Mouse (Mus musculus) induced T-regulatory cell, adult 2 months (primary cell): ENCODE measurements around the gene Dguok.

ENCODE experiments used
- DNase-seq: peaks from one replicate; pipeline ENCODE4 v3.0.0-alpha.2; 2012; ENCODE audit warnings: low read depth

Gene Dguok

DNA sequence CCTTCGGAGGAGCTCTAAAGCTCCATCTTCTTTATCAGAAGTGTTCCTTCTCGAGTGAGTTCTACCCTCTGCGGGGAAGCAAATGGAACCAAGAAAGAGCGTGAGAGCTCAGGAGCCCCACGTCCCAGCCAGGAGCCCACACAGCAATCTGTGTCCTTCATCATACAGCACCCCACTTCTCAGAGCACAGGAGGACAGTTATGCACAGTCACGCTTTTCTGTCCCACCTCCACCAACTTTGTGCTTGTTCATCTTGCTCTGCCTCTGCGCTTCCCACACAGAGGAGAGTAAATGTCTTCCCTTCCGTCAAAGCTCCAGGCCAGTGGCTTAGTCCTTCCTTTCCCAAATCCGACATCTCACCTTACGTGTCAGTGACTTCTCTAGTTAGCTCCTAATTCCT is 7.7 kb downstream of the Dguok start:
- DNase-seq: no peak

DNA sequence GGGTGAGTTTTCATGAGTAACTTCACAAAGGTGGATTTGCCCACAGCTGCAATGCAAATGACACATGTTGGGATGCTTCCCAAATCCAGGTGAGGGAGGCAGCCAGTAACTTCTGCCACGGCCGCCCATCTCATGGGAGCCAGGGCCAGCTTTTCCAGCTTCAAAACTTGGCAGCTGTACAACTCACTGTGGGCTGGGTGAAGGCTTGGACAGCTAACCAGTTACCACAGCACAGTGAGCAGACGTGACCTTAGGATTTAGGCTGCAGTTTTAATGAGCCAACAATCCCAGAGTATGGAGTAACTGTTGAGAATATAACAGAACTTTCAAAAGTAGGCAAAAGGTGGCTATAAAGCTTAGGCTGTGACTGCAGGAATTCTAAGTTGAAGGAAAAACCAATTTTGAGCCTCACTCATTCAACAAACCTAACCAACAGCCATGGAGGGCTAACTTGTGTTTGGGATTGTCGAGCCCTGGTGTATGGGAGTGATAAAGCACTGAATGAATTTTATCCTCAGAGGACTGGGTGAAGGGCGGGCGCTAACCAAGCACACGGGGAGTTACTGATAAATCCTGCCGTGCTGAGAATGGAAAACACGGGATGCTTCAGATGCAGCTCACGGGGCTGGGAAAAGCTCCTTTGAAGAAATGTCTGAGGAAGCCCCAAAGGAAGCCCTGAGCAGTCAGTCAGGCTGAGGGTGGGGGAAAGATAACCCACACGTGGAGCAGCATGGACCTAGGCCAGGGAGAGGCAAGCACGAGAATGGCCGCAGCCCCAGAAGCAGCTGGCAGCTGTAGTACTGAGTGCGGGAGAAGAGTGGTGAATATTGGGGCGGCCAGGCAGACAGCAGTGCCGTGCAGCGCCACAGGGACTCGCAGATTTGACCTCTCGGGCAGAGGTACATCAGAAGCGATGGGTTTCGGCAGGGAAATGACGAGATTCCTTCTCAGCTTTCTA is 9.7 kb downstream of the Dguok start:
- no peak for DNase-seq

DNA sequence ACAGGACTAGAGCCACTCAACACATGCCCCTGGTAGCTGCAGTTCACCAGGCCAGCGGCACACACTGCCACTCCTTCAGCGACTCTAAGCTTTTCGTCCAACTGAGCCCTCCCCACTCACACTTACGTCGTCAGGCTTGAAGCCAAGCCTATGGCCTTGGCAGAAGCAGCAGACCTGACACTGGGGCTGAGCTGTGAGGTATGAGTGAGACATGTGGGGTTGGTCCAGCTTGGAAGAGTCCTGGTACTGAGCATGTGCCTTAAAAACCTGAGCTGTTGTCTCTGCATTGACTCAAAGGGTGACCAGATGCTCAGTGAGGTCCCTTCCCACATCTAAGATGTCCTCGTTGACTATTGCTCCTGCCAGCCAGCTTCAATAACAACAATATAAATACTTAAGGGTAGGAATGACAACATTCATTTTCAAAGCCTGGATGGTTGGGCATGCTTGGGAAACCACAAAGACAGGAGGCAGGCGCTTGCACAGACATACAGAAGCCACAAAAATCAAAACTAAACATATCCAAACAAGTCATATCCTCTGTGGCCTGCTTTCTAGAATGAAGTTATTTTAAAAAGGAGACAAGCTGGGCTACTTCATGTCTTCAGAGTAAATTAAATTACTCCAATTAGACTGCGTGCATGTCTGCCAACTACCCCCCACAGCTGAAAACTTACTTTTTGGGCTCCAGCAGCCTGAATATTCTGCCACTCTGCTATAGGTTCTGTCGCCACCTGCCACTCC is 10.6 kb downstream of the Dguok start:
- DNase-seq: no peak

DNA sequence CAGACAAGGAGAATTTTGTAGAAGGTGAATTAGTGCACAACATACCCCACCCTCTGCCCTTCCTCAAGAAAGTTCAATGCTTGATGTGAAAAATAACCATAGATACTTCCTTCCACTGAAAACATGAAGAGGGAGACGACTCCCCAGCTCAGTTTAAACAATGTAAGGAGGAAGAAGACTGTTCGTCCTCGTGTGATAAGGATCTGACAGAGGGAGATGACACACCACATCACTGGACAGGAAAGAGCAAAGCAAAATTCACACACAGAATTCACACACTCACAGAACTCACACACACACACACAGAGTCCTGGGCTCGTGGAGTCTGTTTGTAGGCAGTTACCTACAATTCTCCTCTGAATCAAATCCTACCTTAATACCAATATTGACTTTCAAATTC is 16.1 kb downstream of the Dguok start:
- DNase-seq: no peak

DNA sequence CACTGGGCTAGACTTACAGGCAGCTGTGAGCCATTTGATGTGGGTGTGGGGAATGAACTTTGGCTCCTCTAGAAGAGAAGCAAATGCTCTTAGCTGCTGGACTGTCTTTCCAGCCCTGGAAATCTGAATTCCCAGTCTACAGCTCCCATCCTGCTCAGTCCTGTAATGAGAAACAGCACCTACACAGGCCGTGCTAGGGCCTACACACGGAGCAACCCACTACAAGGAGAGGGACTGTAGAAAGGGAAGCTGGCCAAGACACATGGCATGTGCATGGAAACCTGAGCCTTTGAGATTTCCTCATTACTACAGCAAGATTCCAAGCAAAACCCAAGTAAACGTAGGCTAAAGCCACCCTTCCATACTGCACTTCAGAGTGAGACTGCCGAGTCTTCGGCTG is 18.6 kb downstream of the Dguok start:
- no peak for DNase-seq

DNA sequence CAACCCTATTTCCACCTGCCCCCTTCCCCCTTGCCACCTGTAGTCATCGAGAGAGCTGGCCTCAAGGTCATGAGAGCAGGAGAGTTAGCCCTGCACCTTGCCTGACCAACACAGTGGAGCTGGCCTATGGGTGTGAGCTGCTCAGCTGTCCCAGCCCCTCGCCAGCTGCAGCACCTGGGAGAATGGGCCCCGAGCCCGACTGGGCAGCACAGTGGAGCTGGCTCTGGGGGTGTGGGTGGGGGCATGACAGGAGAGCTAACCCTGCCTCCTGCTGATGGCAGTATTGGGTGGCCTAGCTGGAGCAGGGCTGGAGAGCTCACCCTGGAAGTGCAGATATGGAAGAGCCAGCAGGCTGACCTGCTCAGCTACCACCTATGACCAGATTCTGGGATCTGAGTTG is 19.5 kb downstream of the Dguok start:
- no peak for DNase-seq

DNA sequence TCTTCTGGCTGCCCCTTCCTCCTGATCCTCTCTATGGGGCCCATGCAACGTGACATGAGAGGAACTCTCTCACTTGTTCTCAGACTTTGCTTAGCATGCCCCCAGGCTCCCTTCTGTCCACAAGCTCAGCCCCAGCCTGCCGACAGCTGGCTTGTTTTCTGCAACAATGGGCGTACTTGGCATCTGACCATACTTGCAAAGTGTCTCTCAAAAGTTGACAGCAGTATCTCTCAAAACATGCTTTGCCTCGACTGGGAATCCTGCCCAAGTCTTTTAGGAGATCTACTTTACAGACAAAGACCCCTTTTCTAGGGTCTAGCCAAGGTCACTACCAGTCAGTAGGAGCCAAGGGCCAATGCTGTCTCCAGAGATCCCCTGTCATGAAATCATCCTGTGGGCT is 20.9 kb downstream of the Dguok start:
- DNase-seq: no peak

DNA sequence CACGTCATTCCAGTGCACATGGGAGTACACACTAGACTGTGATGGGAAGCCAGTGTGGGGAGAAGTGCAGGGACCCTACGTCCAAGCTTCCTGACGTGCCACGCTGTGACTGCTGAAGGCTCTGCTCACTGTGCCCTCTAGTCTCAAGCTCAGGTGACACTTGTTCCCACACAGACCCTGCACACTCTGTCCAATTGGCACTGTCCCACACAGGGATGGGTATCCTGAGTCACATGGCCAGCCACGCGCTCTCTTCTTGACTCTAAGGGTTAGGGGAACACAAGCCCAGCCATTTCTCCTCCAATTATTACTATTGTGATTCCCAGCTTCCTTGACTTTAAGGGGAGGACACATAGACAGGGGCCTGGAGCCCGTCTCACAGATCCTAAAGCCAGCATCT is 23.0 kb downstream of the Dguok start:
- DNase-seq: no peak

DNA sequence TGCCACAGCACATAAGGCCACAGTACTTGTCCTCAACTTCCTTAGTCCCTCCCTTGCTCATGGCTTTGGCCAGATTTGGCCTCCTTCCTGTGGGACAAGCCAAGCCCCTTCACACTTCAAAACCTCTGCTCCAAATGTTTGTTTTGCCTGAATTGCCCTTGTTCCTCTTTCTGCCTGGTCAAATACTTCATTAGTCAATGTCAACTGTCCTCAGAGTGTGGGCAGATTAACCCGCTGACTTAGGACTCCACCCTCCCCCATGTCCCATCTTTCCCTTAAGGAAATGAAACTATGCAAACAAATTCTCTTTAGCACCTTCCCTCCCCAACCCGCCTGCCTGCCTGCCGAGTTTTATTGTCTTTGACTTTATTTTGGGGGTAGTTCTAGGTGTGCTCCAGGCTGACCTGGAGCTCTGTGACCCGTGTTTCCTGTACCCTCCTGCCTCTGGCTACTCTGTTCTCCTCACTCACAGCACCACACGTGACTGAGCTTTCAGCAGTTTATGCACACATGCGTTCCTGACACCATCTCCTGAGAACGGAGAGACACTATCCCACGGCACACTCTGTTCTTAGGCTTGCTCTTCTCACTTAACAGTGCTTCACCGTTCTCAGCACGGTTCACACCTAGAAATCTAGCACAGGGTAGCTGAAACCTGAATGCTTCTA is 24.2 kb downstream of the Dguok start:
- no peak for DNase-seq

DNA sequence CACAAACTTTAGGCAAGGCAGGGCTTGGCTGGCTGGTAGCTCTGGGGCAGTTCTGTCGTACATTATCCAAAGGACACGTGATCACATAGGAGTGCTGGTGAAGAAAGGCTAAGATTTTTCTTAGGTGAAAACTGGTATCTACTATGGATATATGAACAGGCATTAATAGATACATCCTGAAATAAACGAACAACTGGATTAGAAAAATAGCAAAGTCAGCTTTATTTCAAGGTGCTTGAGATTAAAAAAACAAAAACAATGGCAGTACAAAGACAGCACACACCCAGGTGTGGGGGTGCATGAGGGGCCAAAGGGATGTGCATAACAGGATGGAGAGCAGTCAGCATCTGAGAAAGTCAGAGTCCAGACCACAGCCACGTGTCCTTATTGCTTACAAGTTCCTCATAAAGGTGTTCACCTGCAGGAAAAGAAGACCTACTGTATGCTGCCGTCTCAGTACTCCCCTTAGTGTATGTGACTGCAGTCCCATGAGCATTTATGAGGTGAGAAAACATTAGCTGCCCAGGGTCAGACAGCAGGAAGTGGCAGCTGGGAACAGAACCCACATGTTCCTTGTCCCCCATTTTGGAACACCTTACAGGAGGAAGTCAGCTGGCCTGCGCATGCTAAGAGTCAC is 26.6 kb downstream of the Dguok start:
- no peak for DNase-seq

DNA sequence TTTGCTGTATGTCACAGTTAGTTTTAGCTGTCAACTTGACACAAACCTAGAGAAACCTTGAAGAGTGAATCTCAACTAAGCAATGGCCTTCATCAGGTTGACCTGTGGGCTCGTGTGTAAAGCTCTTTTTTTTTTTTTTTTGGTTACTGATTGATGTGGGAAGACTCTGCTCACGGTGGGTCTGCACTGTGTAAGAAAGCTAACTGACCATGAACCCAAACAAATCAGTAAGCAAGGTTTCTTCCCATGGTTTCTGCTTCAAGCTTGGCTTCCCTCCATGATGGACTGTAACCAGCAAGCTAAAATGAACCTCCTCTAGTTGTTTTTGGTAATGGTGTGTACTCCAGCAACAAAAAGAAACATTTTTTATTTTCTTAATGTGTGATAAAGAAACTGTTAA is 27.6 kb downstream of the Dguok start:
- no peak for DNase-seq

DNA sequence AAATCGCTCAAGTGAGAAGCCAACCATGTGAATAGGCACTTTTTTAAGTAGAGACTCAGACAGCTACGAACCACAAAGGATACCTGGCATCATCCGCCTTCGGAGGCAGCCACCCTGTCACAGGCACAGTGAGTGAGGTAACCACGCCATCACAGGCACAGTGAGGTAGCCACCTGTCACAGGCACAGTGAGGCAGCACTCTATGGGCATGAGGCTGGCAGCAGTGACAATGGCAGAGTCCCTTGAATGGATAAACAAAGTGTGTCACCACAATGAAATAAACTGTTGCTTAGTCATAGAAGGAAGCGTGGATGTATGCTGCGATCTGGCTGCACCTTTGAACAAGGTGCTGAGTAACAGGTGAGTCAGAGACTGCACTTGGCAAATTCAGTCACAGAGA is 28.1 kb downstream of the Dguok start:
- no peak for DNase-seq

DNA sequence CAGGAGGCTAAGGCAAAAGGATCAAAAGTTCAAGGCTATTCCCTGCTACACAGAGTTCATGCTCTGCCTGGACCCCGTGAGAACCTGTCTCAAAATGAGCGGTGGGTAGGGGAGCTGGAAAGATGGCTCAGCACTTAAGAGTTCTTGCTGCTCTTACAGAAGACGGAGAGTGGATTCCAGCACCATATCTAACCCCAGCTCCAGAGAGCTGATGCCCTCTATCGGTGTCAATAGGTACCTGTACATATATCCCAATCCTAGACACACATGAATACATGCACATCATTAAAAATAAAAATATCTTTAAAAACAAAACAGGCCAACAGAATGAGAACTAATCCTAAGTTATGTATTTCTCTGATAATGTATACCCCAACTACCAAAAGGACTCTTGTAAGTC is 28.6 kb downstream of the Dguok start:
- peak; percentile 35 for DNase-seq

DNA sequence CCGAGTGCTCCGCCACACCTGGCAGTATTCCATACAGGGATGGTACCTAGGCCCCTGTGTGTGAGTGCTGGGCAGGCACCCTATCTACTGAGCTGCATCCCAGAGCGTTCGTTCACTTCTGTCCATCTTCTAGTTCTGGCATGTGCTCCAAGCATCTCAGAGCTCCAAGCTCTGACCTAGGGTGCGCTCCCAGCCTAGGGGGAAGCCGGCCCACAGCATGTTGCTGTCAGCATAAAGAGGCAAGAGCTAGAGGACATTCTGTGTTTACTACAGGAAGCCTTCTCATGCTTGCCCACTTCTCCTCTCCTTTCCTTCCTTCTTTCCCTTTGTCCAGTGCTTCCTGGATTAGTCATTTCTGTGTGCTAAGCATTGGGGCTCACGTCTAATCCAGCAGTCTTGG is 31.3 kb downstream of the Dguok start:
- DNase-seq: no peak

DNA sequence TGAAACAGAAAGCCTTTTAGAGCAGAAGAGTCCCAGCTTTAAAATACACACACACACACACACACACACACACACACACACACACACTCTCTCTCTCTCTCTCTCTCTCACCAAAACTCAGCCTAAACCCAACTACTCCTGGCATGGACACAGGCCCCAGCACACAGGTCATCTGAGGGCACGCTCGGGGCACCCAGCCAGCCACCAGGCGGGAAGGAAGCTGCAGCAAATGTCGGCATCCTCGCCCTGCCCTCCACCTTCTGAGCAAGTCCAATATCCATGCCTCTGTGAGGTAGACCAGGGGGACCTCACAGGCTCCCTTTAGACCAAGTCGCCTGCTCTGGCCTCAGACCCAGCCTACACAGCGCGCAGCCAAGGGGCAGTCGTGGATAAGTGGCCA is 33.5 kb downstream of the Dguok start:
- DNase-seq: no peak

DNA sequence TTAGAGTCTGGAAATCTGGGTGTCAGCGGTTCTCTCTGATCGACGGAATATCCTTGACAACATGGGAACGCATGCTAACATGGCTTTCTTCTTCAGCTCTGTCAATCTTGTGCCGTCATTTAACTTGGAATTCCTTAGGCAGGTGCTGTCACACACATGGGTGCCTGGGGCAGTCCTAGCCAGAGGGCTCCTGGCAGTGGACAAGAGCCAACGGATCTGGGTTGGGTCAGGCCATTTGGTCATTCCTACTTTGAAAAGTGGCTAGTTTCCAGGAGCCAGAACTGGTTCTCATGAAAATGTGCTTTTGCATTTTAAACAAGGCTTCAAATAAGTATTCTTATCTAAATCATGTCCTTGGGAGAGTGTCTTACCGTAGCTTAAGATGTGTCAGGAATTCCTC is 35.0 kb downstream of the Dguok start:
- no peak for DNase-seq

DNA sequence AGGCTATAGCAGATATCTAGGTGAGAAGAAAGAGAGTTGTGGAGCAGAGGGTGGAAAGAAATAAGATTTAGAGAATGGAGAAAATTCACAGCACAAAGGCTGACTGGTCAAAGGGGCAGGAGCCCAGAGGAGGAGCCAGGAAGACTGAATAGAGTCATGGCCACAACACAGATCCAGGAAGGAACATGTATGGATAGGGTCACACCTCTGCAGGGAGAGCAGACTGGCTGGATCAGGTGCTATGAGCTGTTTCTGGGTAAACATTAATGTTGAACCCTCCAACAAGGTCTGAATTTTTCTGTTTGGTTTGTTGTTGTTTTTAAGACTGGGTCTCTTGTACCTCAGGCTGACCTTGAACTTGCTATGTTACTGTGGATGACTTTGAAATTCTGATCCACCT is 42.8 kb downstream of the Dguok start:
- DNase-seq: no peak

DNA sequence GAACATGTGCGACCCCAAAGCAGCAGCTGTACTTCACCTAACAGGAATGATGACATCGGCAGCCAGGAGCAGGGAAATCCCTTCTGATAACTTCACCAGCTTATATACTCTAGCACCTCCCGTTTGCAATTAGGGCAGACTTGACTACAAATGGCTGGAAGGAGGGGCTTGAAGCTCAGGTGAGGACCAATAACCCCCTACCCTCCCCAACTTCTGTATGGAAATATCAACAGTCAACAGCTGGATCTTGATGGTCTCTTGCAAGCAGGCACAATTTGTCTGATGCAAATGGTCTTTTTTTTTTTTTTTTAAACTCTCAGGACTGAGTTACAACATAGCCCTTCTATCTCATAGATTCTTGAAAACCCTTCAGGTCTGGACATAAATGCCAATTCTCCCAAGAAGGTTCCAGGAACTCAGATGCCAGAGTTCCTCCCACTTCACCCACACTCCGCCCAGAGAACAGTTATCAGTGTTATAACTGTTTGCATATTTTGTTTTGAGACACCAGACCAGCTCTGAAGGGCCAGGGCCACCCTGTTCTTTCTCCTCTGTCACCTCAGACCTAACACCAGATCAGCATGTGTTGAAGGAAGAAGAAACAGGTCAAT is 47.6 kb downstream of the Dguok start, which contains the start of gene Tet3:
Gene Tet3 (minus strand): TSS at position 51 of the 611 bp plus-strand sequence.
- DNase-seq: no peak

DNA sequence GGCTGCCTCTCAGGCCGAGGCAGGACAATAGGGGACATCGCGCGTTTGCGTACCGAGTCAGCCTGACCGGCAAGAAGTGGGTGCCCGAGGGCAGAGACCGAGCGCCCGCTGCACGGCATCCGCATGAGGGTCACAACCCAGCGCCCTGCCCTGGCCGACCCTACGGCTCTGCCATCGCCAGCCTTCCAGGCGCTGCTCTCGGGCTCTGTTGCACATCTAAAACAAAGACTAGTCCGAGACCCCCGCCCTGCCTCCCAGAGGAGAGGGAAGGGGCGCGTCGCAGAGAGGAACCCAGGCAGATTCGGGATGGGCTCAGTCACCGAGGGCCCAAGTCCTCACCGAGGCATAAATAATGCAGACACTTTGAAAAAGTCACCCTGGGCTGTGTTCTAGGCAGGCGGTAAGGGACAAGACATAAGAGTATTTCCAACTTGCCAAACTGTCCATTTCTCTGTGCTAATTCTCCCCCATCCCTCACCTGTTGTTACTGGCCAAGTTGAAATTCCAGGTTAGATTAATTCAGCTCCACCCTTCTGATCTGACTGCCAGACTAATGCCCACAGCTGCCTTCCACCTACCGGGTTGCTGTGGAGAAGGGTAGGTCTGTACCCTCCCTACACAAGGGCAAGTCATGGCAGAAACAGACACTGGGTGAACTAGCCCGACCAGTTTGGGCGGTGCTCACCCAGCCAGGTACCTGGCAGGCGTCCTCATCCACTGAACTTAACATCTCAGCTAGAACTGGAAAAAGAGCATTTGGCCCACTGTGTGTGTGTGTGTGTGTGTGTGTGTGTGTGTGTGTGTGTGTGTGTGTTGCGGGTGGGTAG is 49.6 kb downstream of the Dguok start:
- no peak for DNase-seq

DNA sequence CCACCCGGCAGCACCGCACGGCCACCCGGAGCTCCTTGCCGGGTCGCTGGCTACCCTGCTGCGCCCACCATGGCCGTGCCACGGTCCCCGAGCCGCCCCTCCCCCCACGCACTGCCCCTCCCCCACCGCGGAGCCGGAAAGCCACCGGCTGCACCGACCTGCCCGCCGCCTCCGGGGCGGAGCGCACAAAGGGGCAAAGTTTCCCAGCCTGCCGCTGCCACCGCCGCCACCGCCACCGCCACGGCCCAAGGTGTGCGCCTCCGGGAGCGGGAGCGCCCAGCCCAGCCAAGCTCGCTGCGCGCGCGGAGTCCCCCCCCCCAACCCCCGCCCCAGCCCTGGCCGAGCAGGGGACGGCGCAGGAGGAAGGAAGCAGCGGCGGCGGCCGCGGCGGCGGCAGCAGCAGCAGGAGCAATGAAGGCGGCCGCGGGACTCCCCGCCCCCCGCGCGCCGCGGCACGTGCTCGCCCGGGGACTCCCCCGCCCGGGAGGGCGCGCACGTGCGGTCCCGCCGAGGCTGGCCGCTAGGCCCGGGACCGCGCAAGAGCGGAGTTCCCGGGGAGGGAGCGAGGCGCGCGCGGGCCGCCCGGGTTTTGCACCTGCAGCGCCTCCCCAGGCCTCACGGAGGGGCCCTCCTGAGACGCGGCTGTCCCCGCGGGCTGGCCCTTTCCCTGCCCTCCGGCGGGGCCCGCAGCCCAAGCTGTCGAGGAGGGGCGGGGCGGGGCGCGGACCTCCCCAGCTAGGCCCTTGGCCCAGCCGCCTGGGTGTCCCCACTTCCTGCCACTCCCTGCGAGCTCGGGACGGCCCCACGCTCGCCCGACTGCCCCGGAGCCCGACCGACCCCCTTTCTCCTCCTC is 50.4 kb downstream of the Dguok start:
- peak; percentile 89 for DNase-seq
